Mouse (Mus musculus) olfactory bulb, adult 2 months (tissue): ENCODE data around the gene Tnmd. TPM values are rescaled to one million over a fixed set of nuclear protein-coding genes. Genes with fewer than 3 reads are reported as not detected.

Experiments used
- H3K27ac ChIP-seq: fragments of 200-500 bp; 2 replicates; pipeline ENCODE4 v1.5.1; 2012; ENCODE audit warnings: low read depth, low read length; ENCODE audit not compliant: insufficient read depth
- H3K4me1 ChIP-seq: fragments of 200-500 bp; 2 replicates; pipeline ENCODE4 v1.6.1; 2012; ENCODE audit warnings: low read length; ENCODE audit not compliant: control insufficient read depth, insufficient read depth
- H3K4me3 ChIP-seq: fragments of 200-500 bp; 2 replicates; pipeline ENCODE4 v1.5.1; 2012; ENCODE audit warnings: mild to moderate bottlenecking, low read depth, low read length, moderate library complexity; ENCODE audit not compliant: insufficient read depth
- CTCF ChIP-seq: fragments of 200-500 bp; IDR thresholded peaks from 2 replicates; pipeline ENCODE4 v1.5.1; 2012; ENCODE audit warnings: low read depth, mild to moderate bottlenecking, low read length, moderate library complexity; ENCODE audit not compliant: insufficient read depth
- POLR2A ChIP-seq: fragments of 200-500 bp; IDR thresholded peaks from 2 replicates; pipeline ENCODE4 v1.6.1; 2012; ENCODE audit warnings: mild to moderate bottlenecking, low read depth, low read length, moderate library complexity; ENCODE audit not compliant: insufficient read depth
- WGBS: fragments of 180-500 bp; shearing (Covaris S2); methylation state at CpG from one replicate; pipeline ENCODE4 v1.1.7; 2018; 5-methylcytosine and 5-hydroxymethylcytosine counted together
- polyA plus RNA-seq: library from polyadenylated mRNA; stranded (reverse); fragments of >200 nt; gene quantifications from 2 replicates; pipeline ENCODE4 v1.2.4, GENCODE M21; 2012; ENCODE audit warnings: low replicate concordance; ENCODE audit not compliant: missing spikeins, insufficient read depth, insufficient read length

Tnmd gene
- polyA plus RNA-seq: not detected in 2 replicates

- WGBS: 80% methylated on average over 5 of the region's 5 CpGs
- Histone ChIP-seq H3K4me3 (no peak within 1 kb of the TSS), H3K27ac (no peak within 1 kb of the TSS), H3K4me1 (no peaks in the 10 kb centered on the region)
- TF ChIP-seq CTCF (no peak), POLR2A (no peak)
Observed at GRCm38 (mm10) chrX:133850680-133851079, at the start of gene Tnmd. Tnmd (plus strand) TSS chrX:133850980.

DNA sequence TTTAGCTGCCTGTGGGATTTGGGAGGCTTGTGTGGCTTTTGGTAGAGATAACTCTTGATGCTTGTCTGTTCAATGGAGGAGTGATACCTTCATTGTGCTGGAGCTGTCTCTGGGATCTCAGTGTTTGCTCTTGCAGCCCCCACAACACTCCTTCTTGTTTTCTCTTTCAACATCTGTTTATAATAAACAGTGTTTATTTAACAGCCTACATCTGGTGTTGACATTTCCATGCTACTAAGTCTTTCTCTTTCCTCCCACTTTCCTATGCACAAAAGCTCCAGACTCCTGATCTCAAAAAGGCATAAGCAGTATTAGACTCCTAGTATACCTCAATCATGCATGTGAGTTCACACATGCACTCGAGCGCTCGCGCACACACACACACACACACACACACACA, 2.9 kb downstream of the Tnmd start:
- TF ChIP-seq POLR2A: no peak
- no peak for TF ChIP-seq CTCF
- no peak overlapping the region for H3K27ac ChIP-seq
- WGBS: 88% methylated on average over 4 of the region's 4 CpGs

DNA sequence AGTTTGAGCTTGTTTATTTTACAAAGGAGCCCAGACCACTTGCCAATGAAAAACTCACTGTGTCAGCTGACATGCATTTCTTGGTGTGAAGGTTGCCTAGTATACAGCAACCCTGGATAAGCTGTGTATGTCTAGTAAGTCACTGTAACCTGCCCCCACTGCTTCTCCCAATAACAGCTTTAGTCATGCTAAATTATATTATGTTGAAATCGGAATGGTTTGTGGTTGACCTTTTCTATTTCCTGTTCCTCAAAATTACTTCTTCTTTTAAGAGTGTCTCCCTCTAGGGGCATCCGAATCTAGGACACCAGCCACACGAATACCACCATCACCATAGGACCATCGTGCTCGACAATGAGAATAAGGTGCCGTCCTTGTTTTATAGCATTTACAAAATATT, 19.0 kb downstream of the Tnmd start:
- 91% methylated on average over 6 of the region's 6 CpGs for WGBS
- Histone ChIP-seq H3K4me3 (no peak overlapping the region), H3K27ac (no peak overlapping the region), H3K4me1 (no peaks in the 10 kb centered on the region)
- no peak for TF ChIP-seq POLR2A
- TF ChIP-seq CTCF: no peak

More for the DNA sequence above, 2.9 kb downstream of the Tnmd start:
- no peaks in the 10 kb centered on the region for H3K4me1 ChIP-seq
- no peak overlapping the region for H3K4me3 ChIP-seq

GRCm38 (mm10) chrX:133887308-133887707, 36.5 kb downstream of the Tnmd start:
- Histone ChIP-seq H3K4me1 (no peaks in the 10 kb centered on the region), H3K4me3 (no peak overlapping the region), H3K27ac (no peak overlapping the region)
- TF ChIP-seq POLR2A (no peak), CTCF (no peak)
- WGBS: 75% methylated on average over 3 of the region's 3 CpGs

GRCm38 (mm10) chrX:133888111-133888510, 37.3 kb downstream of the Tnmd start:
- Histone ChIP-seq H3K4me1 (no peaks in the 10 kb centered on the region), H3K27ac (no peak overlapping the region), H3K4me3 (no peak overlapping the region)
- TF ChIP-seq POLR2A (no peak), CTCF (no peak)
- 81% methylated on average over 5 of the region's 5 CpGs for WGBS

GRCm38 (mm10) chrX:133898014-133898542, 47.3 kb downstream of the Tnmd start, which contains the start of gene Tspan6:
Tspan6 (minus strand) TSS chrX:133898429.
- H3K4me1 ChIP-seq: no peaks in the 10 kb centered on the region
- 17% methylated on average over 33 of the region's 33 CpGs for WGBS
- H3K27ac ChIP-seq: no peak within 1 kb of the TSS
- no peak for TF ChIP-seq CTCF
- TF ChIP-seq POLR2A: no peak
- peak within 1 kb of the TSS; percentile 89 for H3K4me3 ChIP-seq

GRCm38 (mm10) chrX:133908261-133908660, 57.5 kb downstream of the Tnmd start, which contains the start of gene Srpx2:
Srpx2 (plus strand) TSS chrX:133908426.
- H3K4me3 ChIP-seq: no peak within 1 kb of the TSS
- TF ChIP-seq POLR2A: no peak
- TF ChIP-seq CTCF: no peak
- WGBS: 54% methylated on average over 3 of the region's 3 CpGs
- no peak within 1 kb of the TSS for H3K27ac ChIP-seq
- H3K4me1 ChIP-seq: no peaks in the 10 kb centered on the region

GRCm38 (mm10) chrX:133911397-133912103, 60.8 kb downstream of the Tnmd start:
- no peaks in the 10 kb centered on the region for H3K4me1 ChIP-seq
- TF ChIP-seq POLR2A: no peak
- no peak for TF ChIP-seq CTCF
- no peak overlapping the region for H3K4me3 ChIP-seq
- 48% methylated on average over 10 of the region's 10 CpGs for WGBS
- no peak overlapping the region for H3K27ac ChIP-seq

- TF ChIP-seq CTCF: no peak
- no peak for TF ChIP-seq POLR2A
- H3K27ac ChIP-seq: no peak overlapping the region
- no peaks in the 10 kb centered on the region for H3K4me1 ChIP-seq
- no peak overlapping the region for H3K4me3 ChIP-seq
- WGBS: 76% methylated on average over 3 of the region's 3 CpGs
Observed at GRCm38 (mm10) chrX:133913006-133913405, 62.2 kb downstream of the Tnmd start.
